Mouse (Mus musculus): ENCODE results near the gene Ska3. TPM values are rescaled to one million over a fixed set of nuclear protein-coding genes. Genes with fewer than 3 reads are reported as not detected.

The Ska3 gene
- polyA plus RNA-seq, 1 experiment from 2014 or later: 24.5 TPM

- Histone ChIP-seq H3K27me3 (ENCODE audit: control insufficient read depth, insufficient read depth, low read length) (no peaks in the 10 kb centered on the region), H3K36me3 (ENCODE audit: control insufficient read depth, insufficient read depth, low read length) (peaks cover 22% of the 10 kb centered on the region), H3K4me3 (ENCODE audit: control insufficient read depth in 1 of 2, insufficient read depth in 1 of 2, low read depth in 1 of 2, low read length in 2 of 2) (peak overlapping the region; percentile 64 to 87), H3K9ac (ENCODE audit: low read length) (peak overlapping the region; percentile 70), H3K4me2 (ENCODE audit: low read length) (peak overlapping the region; percentile 93), H3K4me1 (ENCODE audit: control insufficient read depth in 2 of 2, insufficient read depth in 2 of 2, low read length in 2 of 2) (peaks cover 4 to 19% of the 10 kb centered on the region in 2 experiments), H3K27ac (replicated peaks in 1 of 2; ENCODE audit: control insufficient read depth in 1 of 2, insufficient read depth in 1 of 2, low read depth in 2 of 2, low read length in 2 of 2) (peak overlapping the region in 1 of 2 experiments; percentile 57; a peak in 2 of 4 replicates), H3K9me3 (ENCODE audit: control insufficient read depth, low read length) (no peaks in the 10 kb centered on the region)
- ATAC-seq (ENCODE audit: insufficient number of reproducible peaks, insufficient read depth, low FRiP score, low read depth): no peak
- 11% methylated on average over 7 of the region's 7 CpGs for WGBS
Observed at GRCm38 (mm10) chr14:57797551-57797950, 28.4 kb downstream of the Ska3 start.

- WGBS: 55% methylated on average over 4 of the region's 4 CpGs
- ATAC-seq (ENCODE audit: insufficient number of reproducible peaks, insufficient read depth, low FRiP score, low read depth): no peak
- Histone ChIP-seq H3K9ac (ENCODE audit: low read length) (no peak overlapping the region), H3K27ac (replicated peaks in 1 of 2; ENCODE audit: control insufficient read depth in 1 of 2, insufficient read depth in 1 of 2, low read depth in 2 of 2, low read length in 2 of 2) (no peak overlapping the region), H3K4me1 (ENCODE audit: control insufficient read depth in 2 of 2, insufficient read depth in 2 of 2, low read length in 2 of 2) (peaks cover 0 to 2% of the 10 kb centered on the region in 2 experiments; a peak in 1 of 4 replicates), H3K27me3 (ENCODE audit: control insufficient read depth, insufficient read depth, low read length) (no peaks in the 10 kb centered on the region), H3K36me3 (ENCODE audit: control insufficient read depth, insufficient read depth, low read length) (no peaks in the 10 kb centered on the region), H3K4me3 (ENCODE audit: control insufficient read depth in 1 of 2, insufficient read depth in 1 of 2, low read depth in 1 of 2, low read length in 2 of 2) (no peak overlapping the region), H3K4me2 (ENCODE audit: low read length) (no peak overlapping the region), H3K9me3 (ENCODE audit: control insufficient read depth, low read length) (no peaks in the 10 kb centered on the region)
Observed at GRCm38 (mm10) chr14:57791171-57791570, 34.8 kb downstream of the Ska3 start.

GRCm38 (mm10) chr14:57789759-57790158 is 36.2 kb downstream of the Ska3 start:
- no peaks in the 10 kb centered on the region for H3K27me3 ChIP-seq (ENCODE audit: control insufficient read depth, insufficient read depth, low read length)
- 82% methylated on average over 9 of the region's 9 CpGs for WGBS

GRCm38 (mm10) chr14:57789311-57789710 is 36.7 kb downstream of the Ska3 start:
- H3K4me2 ChIP-seq (ENCODE audit: low read length): no peak overlapping the region
- no peak for ATAC-seq (ENCODE audit: insufficient number of reproducible peaks, insufficient read depth, low FRiP score, low read depth)
- no peak overlapping the region for H3K27ac ChIP-seq (replicated peaks in 1 of 2; ENCODE audit: control insufficient read depth in 1 of 2, insufficient read depth in 1 of 2, low read depth in 2 of 2, low read length in 2 of 2)
- no peaks in the 10 kb centered on the region for H3K27me3 ChIP-seq (ENCODE audit: control insufficient read depth, insufficient read depth, low read length)
- no peak overlapping the region for H3K4me3 ChIP-seq (ENCODE audit: control insufficient read depth in 1 of 2, insufficient read depth in 1 of 2, low read depth in 1 of 2, low read length in 2 of 2)
- H3K9ac ChIP-seq (ENCODE audit: low read length): no peak overlapping the region
- WGBS: 75% methylated on average over 2 of the region's 2 CpGs
- no peaks in the 10 kb centered on the region for H3K9me3 ChIP-seq (ENCODE audit: control insufficient read depth, low read length)
- H3K36me3 ChIP-seq (ENCODE audit: control insufficient read depth, insufficient read depth, low read length): no peaks in the 10 kb centered on the region
- H3K4me1 ChIP-seq (ENCODE audit: control insufficient read depth in 2 of 2, insufficient read depth in 2 of 2, low read length in 2 of 2): peaks cover 0 to 2% of the 10 kb centered on the region in 2 experiments; a peak in 1 of 4 replicates

More at GRCm38 (mm10) chr14:57789759-57790158, 36.2 kb downstream of the Ska3 start:
- no peak for ATAC-seq (ENCODE audit: insufficient number of reproducible peaks, insufficient read depth, low FRiP score, low read depth)
- no peak overlapping the region for H3K4me2 ChIP-seq (ENCODE audit: low read length)
- no peak overlapping the region for H3K4me3 ChIP-seq (ENCODE audit: control insufficient read depth in 1 of 2, insufficient read depth in 1 of 2, low read depth in 1 of 2, low read length in 2 of 2)
- no peaks in the 10 kb centered on the region for H3K9me3 ChIP-seq (ENCODE audit: control insufficient read depth, low read length)
- no peak overlapping the region for H3K27ac ChIP-seq (replicated peaks in 1 of 2; ENCODE audit: control insufficient read depth in 1 of 2, insufficient read depth in 1 of 2, low read depth in 2 of 2, low read length in 2 of 2)
- H3K36me3 ChIP-seq (ENCODE audit: control insufficient read depth, insufficient read depth, low read length): no peaks in the 10 kb centered on the region
- H3K9ac ChIP-seq (ENCODE audit: low read length): no peak overlapping the region
- H3K4me1 ChIP-seq (ENCODE audit: control insufficient read depth in 2 of 2, insufficient read depth in 2 of 2, low read length in 2 of 2): peaks cover 0 to 2% of the 10 kb centered on the region in 2 experiments; a peak in 1 of 4 replicates

GRCm38 (mm10) chr14:57787406-57787805 is 38.6 kb downstream of the Ska3 start:
- Histone ChIP-seq H3K27me3 (ENCODE audit: control insufficient read depth, insufficient read depth, low read length) (no peaks in the 10 kb centered on the region), H3K36me3 (ENCODE audit: control insufficient read depth, insufficient read depth, low read length) (no peaks in the 10 kb centered on the region), H3K4me3 (ENCODE audit: control insufficient read depth in 1 of 2, insufficient read depth in 1 of 2, low read depth in 1 of 2, low read length in 2 of 2) (no peak overlapping the region), H3K9me3 (ENCODE audit: control insufficient read depth, low read length) (no peaks in the 10 kb centered on the region), H3K4me1 (ENCODE audit: control insufficient read depth in 2 of 2, insufficient read depth in 2 of 2, low read length in 2 of 2) (peaks cover 0 to 2% of the 10 kb centered on the region in 2 experiments; a peak in 1 of 4 replicates), H3K4me2 (ENCODE audit: low read length) (no peak overlapping the region), H3K9ac (ENCODE audit: low read length) (no peak overlapping the region), H3K27ac (replicated peaks in 1 of 2; ENCODE audit: control insufficient read depth in 1 of 2, insufficient read depth in 1 of 2, low read depth in 2 of 2, low read length in 2 of 2) (no peak overlapping the region)
- no peak for ATAC-seq (ENCODE audit: insufficient number of reproducible peaks, insufficient read depth, low FRiP score, low read depth)
- WGBS: 36% methylated on average over 4 of the region's 4 CpGs

- H3K27me3 ChIP-seq (ENCODE audit: control insufficient read depth, insufficient read depth, low read length): no peaks in the 10 kb centered on the region
- no peak for ATAC-seq (ENCODE audit: insufficient number of reproducible peaks, insufficient read depth, low FRiP score, low read depth)
- H3K9ac ChIP-seq (ENCODE audit: low read length): no peak overlapping the region
- H3K4me2 ChIP-seq (ENCODE audit: low read length): no peak overlapping the region
- no peaks in the 10 kb centered on the region for H3K36me3 ChIP-seq (ENCODE audit: control insufficient read depth, insufficient read depth, low read length)
- no peaks in the 10 kb centered on the region for H3K4me1 ChIP-seq (ENCODE audit: control insufficient read depth in 2 of 2, insufficient read depth in 2 of 2, low read length in 2 of 2)
- H3K27ac ChIP-seq (replicated peaks in 1 of 2; ENCODE audit: control insufficient read depth in 1 of 2, insufficient read depth in 1 of 2, low read depth in 2 of 2, low read length in 2 of 2): no peak overlapping the region
- 0 out of 2 replicates have a peak, but pooled peaks cover 3% of the 10 kb centered on the region for H3K9me3 ChIP-seq (ENCODE audit: control insufficient read depth, low read length)
- no peak overlapping the region for H3K4me3 ChIP-seq (ENCODE audit: control insufficient read depth in 1 of 2, insufficient read depth in 1 of 2, low read depth in 1 of 2, low read length in 2 of 2)
- 77% methylated on average over 6 of the region's 6 CpGs for WGBS
Observed at GRCm38 (mm10) chr14:57772157-57772815, 53.7 kb downstream of the Ska3 start.

- H3K36me3 ChIP-seq (ENCODE audit: control insufficient read depth, insufficient read depth, low read length): no peaks in the 10 kb centered on the region
- H3K9ac ChIP-seq (ENCODE audit: low read length): no peak overlapping the region
- H3K27ac ChIP-seq (replicated peaks in 1 of 2; ENCODE audit: control insufficient read depth in 1 of 2, insufficient read depth in 1 of 2, low read depth in 2 of 2, low read length in 2 of 2): no peak overlapping the region
- H3K4me1 ChIP-seq (ENCODE audit: control insufficient read depth in 2 of 2, insufficient read depth in 2 of 2, low read length in 2 of 2): no peaks in the 10 kb centered on the region
- no peak overlapping the region for H3K4me2 ChIP-seq (ENCODE audit: low read length)
- no peaks in the 10 kb centered on the region for H3K9me3 ChIP-seq (ENCODE audit: control insufficient read depth, low read length)
- no peak for ATAC-seq (ENCODE audit: insufficient number of reproducible peaks, insufficient read depth, low FRiP score, low read depth)
- 93% methylated on average over 5 of the region's 5 CpGs for WGBS
- no peak overlapping the region for H3K4me3 ChIP-seq (ENCODE audit: control insufficient read depth in 1 of 2, insufficient read depth in 1 of 2, low read depth in 1 of 2, low read length in 2 of 2)
- H3K27me3 ChIP-seq (ENCODE audit: control insufficient read depth, insufficient read depth, low read length): no peaks in the 10 kb centered on the region
Observed at GRCm38 (mm10) chr14:57769102-57769501, 56.9 kb downstream of the Ska3 start.
